20 mouse cellular contexts compared by ENCODE assay signal in genomic region chr12:4058321-4058720, GRCm38 (mm10). TPM values are rescaled to one million over a fixed set of nuclear protein-coding genes. Genes with fewer than 3 reads are reported as not detected.
DNase-seq lines count a peak whose midpoint lies in the region; ATAC-seq and TF ChIP-seq lines count a peak whose summit lies in the region.
"Had no signal": no experiment of that assay in that cellular context is flagged by ENCODE, and none has a peak within 500 bp of the region (broad histone marks: within the 10 kb centered on the region; RNA-seq: fewer than 3 reads in every experiment).

No protein-coding gene starts in this region.

- no peak overlapping the region for H3K9ac ChIP-seq in lung, postnatal 0 days (replicated peaks; ENCODE audit: low read depth)
- H3K9ac ChIP-seq: embryonic facial prominence, embryonic 15.5 days; hindbrain, embryonic 14.5 days had no signal

- intact Hi-C loops in heart, postnatal 14 days (cut with DNase I), result no loop called here

- H3K4me3 ChIP-seq in lung, postnatal 0 days (ENCODE audit: low read depth, low read length), result no peak overlapping the region
- H3K4me3 ChIP-seq: embryonic facial prominence, embryonic 15.5 days; erythroblast, embryonic 14.5 days; forebrain, embryonic 10.5 days; heart, embryonic 10.5 days had no signal

- DNase-seq in heart, adult 11 months, result peak; percentile 25
- DNase-seq in heart, postnatal 14 days, result no peak
- peak; percentile 6 for DNase-seq in lung, postnatal 36 days
- DNase-seq in lung, postnatal 0 days (ENCODE audit: low spot score), result no peak
- peak; percentile 32 for DNase-seq in gastrocnemius, postnatal 10 days
- peak; percentile 71 for DNase-seq in skeletal muscle tissue, adult 2 months (ENCODE audit: low read depth, low spot score)
- no peak for DNase-seq in adrenal gland, postnatal 25 days
- DNase-seq: adrenal gland, adult 8-10 months; cerebellum, adult 11-12 months; cerebellum, adult 9-10 months; cerebellum, postnatal 25 days; heart, postnatal 10 days; kidney, adult 2 months had no signal

- H3K27ac ChIP-seq in lung, postnatal 0 days (ENCODE audit: low read length), result no peak overlapping the region
- H3K27ac ChIP-seq: embryonic facial prominence, embryonic 15.5 days; forebrain, embryonic 10.5 days; heart, embryonic 10.5 days; hindbrain, embryonic 14.5 days had no signal

- no peaks in the 10 kb centered on the region for H3K27me3 ChIP-seq in lung, postnatal 0 days (replicated peaks; ENCODE audit: insufficient read depth, low read length)
- H3K27me3 ChIP-seq: embryonic facial prominence, embryonic 15.5 days had no signal

- H3K36me3 ChIP-seq in lung, postnatal 0 days (ENCODE audit: insufficient read depth, low read length), result no peaks in the 10 kb centered on the region
- H3K36me3 ChIP-seq: embryonic facial prominence, embryonic 15.5 days; forebrain, embryonic 10.5 days; heart, embryonic 10.5 days had no signal

- no peak overlapping the region for H3K4me2 ChIP-seq in lung, postnatal 0 days (replicated peaks; ENCODE audit: low read depth, low read length)
- H3K4me2 ChIP-seq: embryonic facial prominence, embryonic 15.5 days; hindbrain, embryonic 14.5 days had no signal

- TF ChIP-seq EP300 in lung, postnatal 0 days (IDR thresholded peaks at IDR 0.05), result no peak

- ATAC-seq in lung, postnatal 0 days, result no peak
- ATAC-seq: forebrain, embryonic 14.5 days; intestine, embryonic 16.5 days had no signal

- TF ChIP-seq CTCF in lung, postnatal 0 days (IDR thresholded peaks at IDR 0.05), result no peak

- whole genome bisulfite sequencing in lung, postnatal 0 days, result 47% methylated on average over 9 of the region's 9 CpGs

- no peaks in the 10 kb centered on the region for H3K4me1 ChIP-seq in lung, postnatal 0 days (ENCODE audit: insufficient read depth, low read depth, low read length)
- H3K4me1 ChIP-seq: embryonic facial prominence, embryonic 15.5 days; forebrain, embryonic 10.5 days had no signal

- H3K9me3 ChIP-seq in lung, postnatal 0 days (ENCODE audit: low read length), result no peaks in the 10 kb centered on the region
- H3K9me3 ChIP-seq: embryonic facial prominence, embryonic 15.5 days; forebrain, embryonic 10.5 days; heart, embryonic 10.5 days had no signal

RNA-seq across cellular contexts. Expression of gene Efr3b, which starts 19.6 kb away (rescaled TPM):
- 10 to 100 TPM in 1 of 2 experiments, 1 to 10 TPM in 1; 9.4 to 10.1 TPM for total RNA-seq in heart, postnatal 14 days (2021)
- polyA plus RNA-seq in lung, postnatal 0 days (2015; fragmentation: Nextera tagmentation; extraction: Ambion mirVana), result 1.1 and 1.5 TPM in 2 replicates
- total RNA-seq in gastrocnemius, postnatal 10 days (2021), result 1 to 10 TPM; 5.8 to 7.2 TPM
- 2.7 and 3.0 TPM in 2 replicates for total RNA-seq in adrenal gland, postnatal 25 days (2021)
- polyA plus RNA-seq: erythroblast, embryonic 14.5 days had no signal

RNA-seq across cellular contexts. Expression of gene Dnajc27, which starts 24.1 kb away (rescaled TPM):
- 1 to 10 TPM; 6.2 to 6.6 TPM for total RNA-seq in heart, postnatal 14 days (2021)
- 2.2 TPM in 2 replicates for polyA plus RNA-seq in lung, postnatal 0 days (2015; fragmentation: Nextera tagmentation; extraction: Ambion mirVana)
- 10 to 100 TPM; 10.3 to 11.5 TPM for total RNA-seq in gastrocnemius, postnatal 10 days (2021)
- total RNA-seq in adrenal gland, postnatal 25 days (2021), result 4.1 and 4.7 TPM in 2 replicates

Comparison
In these comparisons a context has a peak if more than half of its experiments do, and no peak if none do; other contexts are left out.
1. DNase-seq: peak in heart, adult 11 months (single experiment), lung, postnatal 36 days (single experiment), gastrocnemius, postnatal 10 days (single experiment) and skeletal muscle tissue, adult 2 months (single experiment); none in heart, postnatal 14 days (0 of 2), lung, postnatal 0 days (single experiment) and adrenal gland, postnatal 25 days (single experiment).